Mouse (Mus musculus) ES-Bruce4 (cell line): ENCODE measurements at regions not wholly inside any gene's neighbourhood (a gene's known extent, or its start where the extent isn't known, plus 50 kb on each side); places are given as distances from the start of the nearest gene placed in this dataset.

ENCODE experiments used
- CTCF ChIP-seq: IDR thresholded peaks from one replicate; pipeline ENCODE4 v1.8.1; 2011; ENCODE audit warnings: low read depth, low read length
- EP300 ChIP-seq: IDR thresholded peaks from 2 replicates; pipeline ENCODE4 v1.6.1; 2011; ENCODE audit warnings: low read depth, low read length; ENCODE audit not compliant: insufficient read depth
- POLR2A ChIP-seq: IDR thresholded peaks from one replicate; pipeline ENCODE4 v1.8.1; 2011; ENCODE audit warnings: low read length; ENCODE audit not compliant: insufficient read depth

DNA sequence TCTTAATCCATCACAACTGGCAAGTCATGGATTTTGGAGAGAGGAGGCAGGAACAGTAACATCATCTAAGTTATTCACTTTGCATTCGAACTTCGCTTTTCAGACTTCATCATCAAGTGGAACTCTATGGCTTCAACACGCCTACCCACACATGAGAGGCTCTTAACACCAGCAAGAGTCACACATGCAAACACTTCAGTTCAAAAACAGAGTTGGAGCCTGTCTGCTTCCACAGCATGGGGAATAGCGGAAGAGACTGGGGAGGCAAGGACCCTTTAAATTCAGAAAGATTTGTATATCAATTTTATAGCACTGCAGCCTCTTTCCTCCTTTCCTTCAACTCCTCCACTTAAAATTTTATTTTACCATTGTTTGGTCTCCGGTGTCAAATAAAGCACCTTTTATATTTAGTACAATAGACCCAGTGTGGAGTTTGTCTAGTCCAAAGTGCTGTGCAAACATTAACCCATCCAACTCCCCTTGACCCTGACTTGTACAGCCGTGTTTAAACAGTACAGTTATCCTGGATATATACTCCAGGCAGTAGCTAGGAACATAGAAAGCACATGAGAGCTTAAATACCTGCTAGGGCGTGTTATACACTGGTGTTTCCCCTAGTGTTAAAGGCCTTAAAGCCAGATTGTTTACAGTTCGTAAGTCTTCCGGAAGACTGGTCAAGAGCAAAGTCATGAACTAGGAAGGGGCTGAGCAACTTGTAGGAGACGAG lies 203.5 kb downstream of the Fgf9 start:
- TF ChIP-seq CTCF, result no peak
- TF ChIP-seq POLR2A, result no peak
- TF ChIP-seq EP300, result no peak
